Mouse (Mus musculus): ENCODE results near the gene Nrxn3. TPM values are rescaled to one million over a fixed set of nuclear protein-coding genes. Genes with fewer than 3 reads are reported as not detected.

Gene Nrxn3
- polyA plus RNA-seq, 1 experiment from 2014 or later = 6.3 TPM

GRCm38 (mm10) chr12:88957431-88957830 lies 234.8 kb downstream of the Nrxn3 start:
- H3K4me3 ChIP-seq (ENCODE audit: low read depth, low read length) = no peak overlapping the region

GRCm38 (mm10) chr12:88960817-88961216 lies 238.1 kb downstream of the Nrxn3 start:
- Histone ChIP-seq H3K4me2 (replicated peaks; ENCODE audit: low read depth, low read length) (no peak overlapping the region), H3K36me3 (ENCODE audit: control insufficient read depth, insufficient read depth, low read length) (no peaks in the 10 kb centered on the region), H3K9me3 (ENCODE audit: control insufficient read depth, low read depth, low read length) (no peaks in the 10 kb centered on the region), H3K27ac (ENCODE audit: low read length) (no peak overlapping the region), H3K9ac (replicated peaks; ENCODE audit: low read depth, low read length) (no peak overlapping the region), H3K27me3 (ENCODE audit: control insufficient read depth, insufficient read depth, low read length) (no peaks in the 10 kb centered on the region), H3K4me1 (ENCODE audit: control insufficient read depth, insufficient read depth, low read length) (no peaks in the 10 kb centered on the region), H3K4me3 (ENCODE audit: low read depth, low read length) (no peak overlapping the region)
- 94% methylated on average over 1 of the region's 1 CpGs for WGBS
- no peak for ATAC-seq (ENCODE audit: insufficient number of reproducible peaks, insufficient read depth, low FRiP score, low read depth)

More at GRCm38 (mm10) chr12:88957431-88957830, 234.8 kb downstream of the Nrxn3 start:
- H3K9me3 ChIP-seq (ENCODE audit: control insufficient read depth, low read depth, low read length) = no peaks in the 10 kb centered on the region
- no peak overlapping the region for H3K27ac ChIP-seq (ENCODE audit: low read length)
- no peaks in the 10 kb centered on the region for H3K36me3 ChIP-seq (ENCODE audit: control insufficient read depth, insufficient read depth, low read length)
- WGBS = 79% methylated on average over 3 of the region's 3 CpGs
- H3K4me2 ChIP-seq (replicated peaks; ENCODE audit: low read depth, low read length) = no peak overlapping the region
- no peak overlapping the region for H3K9ac ChIP-seq (replicated peaks; ENCODE audit: low read depth, low read length)
- ATAC-seq (ENCODE audit: insufficient number of reproducible peaks, insufficient read depth, low FRiP score, low read depth) = no peak
- no peaks in the 10 kb centered on the region for H3K4me1 ChIP-seq (ENCODE audit: control insufficient read depth, insufficient read depth, low read length)
- H3K27me3 ChIP-seq (ENCODE audit: control insufficient read depth, insufficient read depth, low read length) = no peaks in the 10 kb centered on the region

- Histone ChIP-seq H3K4me3 (ENCODE audit: low read depth, low read length) (no peak overlapping the region), H3K27me3 (ENCODE audit: control insufficient read depth, insufficient read depth, low read length) (no peaks in the 10 kb centered on the region), H3K4me1 (ENCODE audit: control insufficient read depth, insufficient read depth, low read length) (no peaks in the 10 kb centered on the region), H3K4me2 (replicated peaks; ENCODE audit: low read depth, low read length) (no peak overlapping the region), H3K9me3 (ENCODE audit: control insufficient read depth, low read depth, low read length) (no peaks in the 10 kb centered on the region), H3K27ac (ENCODE audit: low read length) (no peak overlapping the region), H3K36me3 (ENCODE audit: control insufficient read depth, insufficient read depth, low read length) (no peaks in the 10 kb centered on the region), H3K9ac (replicated peaks; ENCODE audit: low read depth, low read length) (no peak overlapping the region)
- ATAC-seq (ENCODE audit: insufficient number of reproducible peaks, insufficient read depth, low FRiP score, low read depth) = no peak
- WGBS = 65% methylated on average over 4 of the region's 4 CpGs
These were observed 243.7 kb downstream of the Nrxn3 start for GRCm38 (mm10) chr12:88966329-88966728.

- H3K36me3 ChIP-seq (ENCODE audit: control insufficient read depth, insufficient read depth, low read length) = no peaks in the 10 kb centered on the region
- ATAC-seq (ENCODE audit: insufficient number of reproducible peaks, insufficient read depth, low FRiP score, low read depth) = no peak
- H3K27me3 ChIP-seq (ENCODE audit: control insufficient read depth, insufficient read depth, low read length) = no peaks in the 10 kb centered on the region
- no peaks in the 10 kb centered on the region for H3K4me1 ChIP-seq (ENCODE audit: control insufficient read depth, insufficient read depth, low read length)
- H3K9ac ChIP-seq (replicated peaks; ENCODE audit: low read depth, low read length) = no peak overlapping the region
- H3K4me3 ChIP-seq (ENCODE audit: low read depth, low read length) = no peak overlapping the region
- no peak overlapping the region for H3K27ac ChIP-seq (ENCODE audit: low read length)
- 67% methylated on average over 2 of the region's 2 CpGs for WGBS
- H3K4me2 ChIP-seq (replicated peaks; ENCODE audit: low read depth, low read length) = no peak overlapping the region
- H3K9me3 ChIP-seq (ENCODE audit: control insufficient read depth, low read depth, low read length) = no peaks in the 10 kb centered on the region
These were observed 253.9 kb downstream of the Nrxn3 start for GRCm38 (mm10) chr12:88976621-88977020.

- peak; percentile 88; the same call in 1 of the 2 replicates for ATAC-seq (ENCODE audit: insufficient number of reproducible peaks, insufficient read depth, low FRiP score, low read depth)
These were observed 261.1 kb downstream of the Nrxn3 start for GRCm38 (mm10) chr12:88983688-88984330.

GRCm38 (mm10) chr12:88984375-88984774 lies 261.7 kb downstream of the Nrxn3 start:
- WGBS = 12% methylated on average over 8 of the region's 8 CpGs
- H3K4me3 ChIP-seq (ENCODE audit: low read depth, low read length) = no peak overlapping the region
- no peaks in the 10 kb centered on the region for H3K27me3 ChIP-seq (ENCODE audit: control insufficient read depth, insufficient read depth, low read length)
- no peak overlapping the region for H3K27ac ChIP-seq (ENCODE audit: low read length)
- H3K36me3 ChIP-seq (ENCODE audit: control insufficient read depth, insufficient read depth, low read length) = no peaks in the 10 kb centered on the region
- H3K9me3 ChIP-seq (ENCODE audit: control insufficient read depth, low read depth, low read length) = no peaks in the 10 kb centered on the region
- peaks cover 8% of the 10 kb centered on the region; the same call in 1 of the 2 replicates for H3K4me1 ChIP-seq (ENCODE audit: control insufficient read depth, insufficient read depth, low read length)
- H3K4me2 ChIP-seq (replicated peaks; ENCODE audit: low read depth, low read length) = no peak overlapping the region
- ATAC-seq (ENCODE audit: insufficient number of reproducible peaks, insufficient read depth, low FRiP score, low read depth) = peak; percentile 90; the same call in 1 of the 2 replicates
- no peak overlapping the region for H3K9ac ChIP-seq (replicated peaks; ENCODE audit: low read depth, low read length)

More at GRCm38 (mm10) chr12:88983688-88984330, 261.1 kb downstream of the Nrxn3 start:
- Histone ChIP-seq H3K4me3 (ENCODE audit: low read depth, low read length) (no peak overlapping the region), H3K9ac (replicated peaks; ENCODE audit: low read depth, low read length) (no peak overlapping the region), H3K4me1 (ENCODE audit: control insufficient read depth, insufficient read depth, low read length) (peaks cover 8% of the 10 kb centered on the region; the same call in 1 of the 2 replicates), H3K27ac (ENCODE audit: low read length) (no peak overlapping the region), H3K27me3 (ENCODE audit: control insufficient read depth, insufficient read depth, low read length) (no peaks in the 10 kb centered on the region), H3K9me3 (ENCODE audit: control insufficient read depth, low read depth, low read length) (no peaks in the 10 kb centered on the region), H3K36me3 (ENCODE audit: control insufficient read depth, insufficient read depth, low read length) (no peaks in the 10 kb centered on the region), H3K4me2 (replicated peaks; ENCODE audit: low read depth, low read length) (no peak overlapping the region)
- WGBS = 15% methylated on average over 10 of the region's 10 CpGs

- Histone ChIP-seq H3K4me2 (replicated peaks; ENCODE audit: low read depth, low read length) (no peak overlapping the region), H3K27me3 (ENCODE audit: control insufficient read depth, insufficient read depth, low read length) (no peaks in the 10 kb centered on the region), H3K4me1 (ENCODE audit: control insufficient read depth, insufficient read depth, low read length) (peaks cover 8% of the 10 kb centered on the region; the same call in 1 of the 2 replicates), H3K36me3 (ENCODE audit: control insufficient read depth, insufficient read depth, low read length) (no peaks in the 10 kb centered on the region), H3K9ac (replicated peaks; ENCODE audit: low read depth, low read length) (no peak overlapping the region), H3K4me3 (ENCODE audit: low read depth, low read length) (no peak overlapping the region), H3K9me3 (ENCODE audit: control insufficient read depth, low read depth, low read length) (no peaks in the 10 kb centered on the region), H3K27ac (ENCODE audit: low read length) (no peak overlapping the region)
- WGBS = 37% methylated on average over 5 of the region's 5 CpGs
- ATAC-seq (ENCODE audit: insufficient number of reproducible peaks, insufficient read depth, low FRiP score, low read depth) = no peak; the same call in 1 of the 2 replicates
These were observed 262.1 kb downstream of the Nrxn3 start for GRCm38 (mm10) chr12:88984804-88985203.

- no peak for ATAC-seq (ENCODE audit: insufficient number of reproducible peaks, insufficient read depth, low FRiP score, low read depth)
- no peaks in the 10 kb centered on the region for H3K27me3 ChIP-seq (ENCODE audit: control insufficient read depth, insufficient read depth, low read length)
- no peak overlapping the region for H3K9ac ChIP-seq (replicated peaks; ENCODE audit: low read depth, low read length)
- no peak overlapping the region for H3K27ac ChIP-seq (ENCODE audit: low read length)
- no peaks in the 10 kb centered on the region for H3K9me3 ChIP-seq (ENCODE audit: control insufficient read depth, low read depth, low read length)
- no peaks in the 10 kb centered on the region for H3K36me3 ChIP-seq (ENCODE audit: control insufficient read depth, insufficient read depth, low read length)
- no peak overlapping the region for H3K4me2 ChIP-seq (replicated peaks; ENCODE audit: low read depth, low read length)
- no peak overlapping the region for H3K4me3 ChIP-seq (ENCODE audit: low read depth, low read length)
- 45% methylated on average over 4 of the region's 4 CpGs for WGBS
- peaks cover 8% of the 10 kb centered on the region; the same call in 1 of the 2 replicates for H3K4me1 ChIP-seq (ENCODE audit: control insufficient read depth, insufficient read depth, low read length)
These were observed 264.4 kb downstream of the Nrxn3 start for GRCm38 (mm10) chr12:88987046-88987445.

- no peak overlapping the region for H3K4me2 ChIP-seq (replicated peaks; ENCODE audit: low read depth, low read length)
- no peaks in the 10 kb centered on the region for H3K36me3 ChIP-seq (ENCODE audit: control insufficient read depth, insufficient read depth, low read length)
- H3K9me3 ChIP-seq (ENCODE audit: control insufficient read depth, low read depth, low read length) = no peaks in the 10 kb centered on the region
- H3K27me3 ChIP-seq (ENCODE audit: control insufficient read depth, insufficient read depth, low read length) = no peaks in the 10 kb centered on the region
- no peak for ATAC-seq (ENCODE audit: insufficient number of reproducible peaks, insufficient read depth, low FRiP score, low read depth)
- no peak overlapping the region for H3K9ac ChIP-seq (replicated peaks; ENCODE audit: low read depth, low read length)
- H3K4me3 ChIP-seq (ENCODE audit: low read depth, low read length) = no peak overlapping the region
- WGBS = 82% methylated on average over 5 of the region's 5 CpGs
- H3K27ac ChIP-seq (ENCODE audit: low read length) = no peak overlapping the region
- no peaks in the 10 kb centered on the region for H3K4me1 ChIP-seq (ENCODE audit: control insufficient read depth, insufficient read depth, low read length)
These were observed 268.1 kb downstream of the Nrxn3 start for GRCm38 (mm10) chr12:88990753-88991152.
